Mouse (Mus musculus): Measurements from ENCODE around the gene Zfp185.

DNA sequence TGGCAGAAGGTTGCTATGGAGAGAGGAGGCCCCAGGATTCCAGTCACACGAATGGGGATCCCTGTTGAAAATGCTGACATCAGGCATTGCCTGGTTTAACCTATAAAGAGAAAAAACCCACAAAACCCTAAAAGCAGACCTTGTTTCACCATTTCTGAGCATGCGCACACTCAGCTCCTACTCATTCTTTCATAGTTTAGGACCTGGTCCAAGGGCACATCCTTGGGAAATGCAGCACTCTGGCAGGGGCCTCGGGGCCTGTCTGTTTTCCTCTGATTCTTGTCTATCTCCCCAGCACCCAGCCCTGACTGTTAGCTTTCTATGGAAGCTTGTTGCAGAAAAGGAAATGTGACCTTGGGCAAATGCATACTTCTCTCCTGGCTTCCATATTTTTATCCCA, 3.4 kb downstream of the Zfp185 start:
- TF ChIP-seq GATA1 (IDR thresholded peaks at IDR 0.05; ENCODE audit: borderline replicate concordance, low read length) (no peak), FLI1 (IDR thresholded peaks at IDR 0.05; ENCODE audit: low read length) (no peak)

Data from megakaryocyte, embryonic 14.5 days (primary cell).